In genomic region chr1:23379911-23380740, GRCm38 (mm10) we compare ENCODE assay signal across 8 mouse cellular contexts. TPM values are rescaled to one million over a fixed set of nuclear protein-coding genes. Genes with fewer than 3 reads are reported as not detected.
DNase-seq lines count a peak whose midpoint lies in the region; ATAC-seq and TF ChIP-seq lines count a peak whose summit lies in the region.

No protein-coding gene starts in this region.

- peaks cover 1% of the 10 kb centered on the region; the same call in 1 of the 2 replicates for H3K27me3 ChIP-seq in spleen, adult 2 months (ENCODE audit: control insufficient read depth, insufficient read depth, low read length)

- 18% methylated on average over 17 of the region's 17 CpGs for WGBS in spleen, adult 2 months
- 5% methylated on average over 17 of the region's 17 CpGs for WGBS in macrophage (ENCODE audit: missing documents)

- no peaks in the 10 kb centered on the region for H3K36me3 ChIP-seq in spleen, adult 2 months (ENCODE audit: control insufficient read depth, insufficient read depth, low read length)
- peaks cover 9% of the 10 kb centered on the region for H3K36me3 ChIP-seq in macrophage (ENCODE audit: inconsistent target)

- H3K79me2 ChIP-seq in macrophage (ENCODE audit: inconsistent target): peaks cover 50% of the 10 kb centered on the region

- no peak for TF ChIP-seq POLR2A in spleen, adult 2 months (IDR thresholded peaks at IDR 0.05; ENCODE audit: low read depth, low read length)

- DNase-seq in cerebellum, adult 11-12 months: peak; percentile 44
- DNase-seq in cerebellum, postnatal 4 days (ENCODE audit: low spot score in 2 of 2): no peak
- DNase-seq in spleen, adult 2 months (ENCODE audit: low read depth in 1 of 2, low spot score in 2 of 2): peak in 1 of 2 experiments; percentile 20
- DNase-seq in spleen, postnatal 14 days (ENCODE audit: low spot score in 2 of 2): no peak
- DNase-seq in kidney, postnatal 10 days: peak; percentile 14
- DNase-seq in adrenal gland, postnatal 10 days: no peak

- no peak for ATAC-seq in CD4-positive, CD25-positive, alpha-beta regulatory T cell, adult 4 months

- peaks cover 13% of the 10 kb centered on the region; the same call in 1 of the 2 replicates for H3K4me1 ChIP-seq in spleen, adult 2 months (ENCODE audit: control insufficient read depth, insufficient read depth, insufficient read length)

- peak overlapping the region; percentile 39 for H3K27ac ChIP-seq in spleen, adult 2 months (ENCODE audit: insufficient read depth, low read length)
- peak overlapping the region; percentile 57 for H3K27ac ChIP-seq in macrophage

- no peak for TF ChIP-seq CTCF in spleen, adult 2 months (IDR thresholded peaks at IDR 0.05; ENCODE audit: extremely low read depth, insufficient read depth, insufficient read length, insufficient replicate concordance)

- peak overlapping the region; percentile 6; the same call in 1 of the 2 replicates for H3K4me3 ChIP-seq in spleen, adult 2 months (ENCODE audit: extremely low read depth, insufficient read depth, insufficient read length)
- H3K4me3 ChIP-seq in macrophage (ENCODE audit: inconsistent target): peak overlapping the region; percentile 22

RNA-seq across cellular contexts. Expression of gene Ogfrl1, which starts 17.4 kb away (rescaled TPM):
- 7.3 and 10.0 TPM in 2 replicates for polyA plus RNA-seq in spleen, adult 2 months (2012; rRNA removed)
- total RNA-seq in macrophage (2018; cell fraction: chromatin; rRNA removed): 10 to 100 TPM in 6 of 26 experiments, 1 to 10 TPM in 20; 1.1 to 30.8 (median 6.6) TPM
- 10 to 100 TPM in 25 of 26 experiments, 1 to 10 TPM in 1; 9.1 to 25.0 (median 14.8) TPM for total RNA-seq in macrophage (2018; cell fraction: cytosol; rRNA removed)
- 10 to 100 TPM in 18 of 26 experiments, 1 to 10 TPM in 8; 2.6 to 33.0 (median 13.0) TPM for total RNA-seq in macrophage (2018; cell fraction: nucleus; rRNA removed)
- polyA plus RNA-seq in macrophage (2018): 12.9 to 25.6 TPM (median 20.9 TPM) in 3 replicates
- 1 to 10 TPM; 6.3 to 7.7 TPM for total RNA-seq in adrenal gland, postnatal 10 days (2021)
- polyA plus RNA-seq in CD4-positive, CD25-positive, alpha-beta regulatory T cell, adult 4 months (2017; shearing (Covaris generic)): under 1 TPM; 0.56 to 0.91 TPM

Comparison
In these comparisons a context has a peak if more than half of its experiments do, and no peak if none do; other contexts are left out.
1. DNase-seq: peak in cerebellum, adult 11-12 months (single experiment) and kidney, postnatal 10 days (single experiment); none in cerebellum, postnatal 4 days (0 of 2), spleen, postnatal 14 days (0 of 2) and adrenal gland, postnatal 10 days (single experiment).